Mouse (Mus musculus) E14TG2a.4 (cell line): Measurements from ENCODE around the gene Nrk.

Experiments used
- H3K27me3 ChIP-seq: 2 replicates; pipeline ENCODE4 v1.6.1; 2014; ENCODE audit warnings: low read length, control low read depth; ENCODE audit not compliant: insufficient read depth
- H3K36me3 ChIP-seq: 2 replicates; pipeline ENCODE4 v1.6.1; 2014; ENCODE audit warnings: low read length, control low read depth; ENCODE audit not compliant: insufficient read depth
- H3K4me1 ChIP-seq: replicated peaks from 2 replicates; pipeline ENCODE4 v1.6.1; 2014; ENCODE audit warnings: low read depth, low read length, control low read depth
- H3K4me3 ChIP-seq: replicated peaks from 2 replicates; pipeline ENCODE4 v1.5.1; 2014; ENCODE audit warnings: mild to moderate bottlenecking, low read length
- H3K9me3 ChIP-seq: 2 replicates; pipeline ENCODE4 v1.6.1; 2014; ENCODE audit warnings: low read length, control low read depth
- CTCF ChIP-seq: conservative IDR thresholded peaks from 2 replicates; pipeline ENCODE4 v1.5.1; 2014; ENCODE audit warnings: low read length
- NANOG ChIP-seq: IDR thresholded peaks from 2 replicates; pipeline ENCODE4 v1.6.1; 2014; ENCODE audit warnings: borderline replicate concordance, low read length, mixed read lengths
- POU5F1 ChIP-seq: IDR thresholded peaks from 2 replicates; pipeline ENCODE4 v1.6.1; 2014; ENCODE audit warnings: low read length, borderline replicate concordance

The Nrk gene

GRCm38 (mm10) chrX:139016540-139016939, 102.3 kb downstream of the Nrk start:
- Histone ChIP-seq H3K4me3 (no peak overlapping the region), H3K4me1 (no peaks in the 10 kb centered on the region), H3K9me3 (no peaks in the 10 kb centered on the region), H3K36me3 (no peaks in the 10 kb centered on the region), H3K27me3 (no peaks in the 10 kb centered on the region)
- TF ChIP-seq CTCF (no peak), NANOG (no peak), POU5F1 (no peak)

GRCm38 (mm10) chrX:139026532-139027097, 112.4 kb downstream of the Nrk start:
- Histone ChIP-seq H3K36me3 (no peaks in the 10 kb centered on the region), H3K9me3 (no peaks in the 10 kb centered on the region), H3K27me3 (no peaks in the 10 kb centered on the region), H3K4me3 (no peak overlapping the region), H3K4me1 (no peaks in the 10 kb centered on the region)
- TF ChIP-seq NANOG (no peak), POU5F1 (no peak), CTCF (no peak)

GRCm38 (mm10) chrX:139027296-139027695, 113.1 kb downstream of the Nrk start:
- H3K27me3 ChIP-seq = no peaks in the 10 kb centered on the region
- TF ChIP-seq NANOG (no peak), POU5F1 (no peak), CTCF (no peak)
- H3K4me3 ChIP-seq = no peak overlapping the region
- H3K9me3 ChIP-seq = no peaks in the 10 kb centered on the region
- no peaks in the 10 kb centered on the region for H3K4me1 ChIP-seq
- no peaks in the 10 kb centered on the region for H3K36me3 ChIP-seq

GRCm38 (mm10) chrX:139027909-139028308, 113.7 kb downstream of the Nrk start:
- Histone ChIP-seq H3K27me3 (no peaks in the 10 kb centered on the region), H3K9me3 (no peaks in the 10 kb centered on the region), H3K36me3 (no peaks in the 10 kb centered on the region), H3K4me3 (no peak overlapping the region), H3K4me1 (no peaks in the 10 kb centered on the region)
- no peak for TF ChIP-seq NANOG
- TF ChIP-seq POU5F1 = no peak
- TF ChIP-seq CTCF = no peak

GRCm38 (mm10) chrX:139037666-139038065, 123.4 kb downstream of the Nrk start:
- Histone ChIP-seq H3K36me3 (no peaks in the 10 kb centered on the region), H3K4me1 (no peaks in the 10 kb centered on the region), H3K27me3 (no peaks in the 10 kb centered on the region), H3K4me3 (no peak overlapping the region), H3K9me3 (no peaks in the 10 kb centered on the region)
- TF ChIP-seq NANOG (no peak), POU5F1 (no peak), CTCF (no peak)

GRCm38 (mm10) chrX:139039314-139039713, 125.1 kb downstream of the Nrk start:
- Histone ChIP-seq H3K4me1 (no peaks in the 10 kb centered on the region), H3K27me3 (no peaks in the 10 kb centered on the region), H3K36me3 (no peaks in the 10 kb centered on the region), H3K9me3 (no peaks in the 10 kb centered on the region), H3K4me3 (no peak overlapping the region)
- TF ChIP-seq NANOG (no peak), POU5F1 (no peak), CTCF (no peak)

GRCm38 (mm10) chrX:139041148-139041547, 126.9 kb downstream of the Nrk start:
- Histone ChIP-seq H3K36me3 (no peaks in the 10 kb centered on the region), H3K27me3 (no peaks in the 10 kb centered on the region), H3K4me1 (no peaks in the 10 kb centered on the region), H3K9me3 (no peaks in the 10 kb centered on the region), H3K4me3 (no peak overlapping the region)
- TF ChIP-seq POU5F1 (no peak), NANOG (no peak), CTCF (no peak)

GRCm38 (mm10) chrX:139051976-139052375, 137.7 kb downstream of the Nrk start:
- H3K4me1 ChIP-seq = no peaks in the 10 kb centered on the region

GRCm38 (mm10) chrX:139053149-139053548, 138.9 kb downstream of the Nrk start:
- no peak for TF ChIP-seq NANOG
- TF ChIP-seq CTCF = no peak
- TF ChIP-seq POU5F1 = no peak
- H3K36me3 ChIP-seq = no peaks in the 10 kb centered on the region
- no peaks in the 10 kb centered on the region for H3K27me3 ChIP-seq

More at GRCm38 (mm10) chrX:139051976-139052375, 137.7 kb downstream of the Nrk start:
- H3K36me3 ChIP-seq = no peaks in the 10 kb centered on the region
- H3K4me3 ChIP-seq = no peak overlapping the region
- TF ChIP-seq NANOG (no peak), CTCF (no peak), POU5F1 (no peak)
- no peaks in the 10 kb centered on the region for H3K9me3 ChIP-seq
- no peaks in the 10 kb centered on the region for H3K27me3 ChIP-seq

More at GRCm38 (mm10) chrX:139053149-139053548, 138.9 kb downstream of the Nrk start:
- no peak overlapping the region for H3K4me3 ChIP-seq
- no peaks in the 10 kb centered on the region for H3K4me1 ChIP-seq
- H3K9me3 ChIP-seq = no peaks in the 10 kb centered on the region
